Mouse (Mus musculus) natural killer cell, adult 2 months (primary cell): ENCODE data around the gene Rab31.
"Not testable (repeated sequence)": the region's sequence is repeated elsewhere in the genome, so short reads cannot be mapped to it uniquely, and the experiment has no call there.

Experiments
- DNase-seq, 2 experiments: peaks; one replicate each; pipeline ENCODE4 v3.0.0; 2022; ENCODE audit warnings: low spot score in 2 of 2

Gene Rab31

DNA sequence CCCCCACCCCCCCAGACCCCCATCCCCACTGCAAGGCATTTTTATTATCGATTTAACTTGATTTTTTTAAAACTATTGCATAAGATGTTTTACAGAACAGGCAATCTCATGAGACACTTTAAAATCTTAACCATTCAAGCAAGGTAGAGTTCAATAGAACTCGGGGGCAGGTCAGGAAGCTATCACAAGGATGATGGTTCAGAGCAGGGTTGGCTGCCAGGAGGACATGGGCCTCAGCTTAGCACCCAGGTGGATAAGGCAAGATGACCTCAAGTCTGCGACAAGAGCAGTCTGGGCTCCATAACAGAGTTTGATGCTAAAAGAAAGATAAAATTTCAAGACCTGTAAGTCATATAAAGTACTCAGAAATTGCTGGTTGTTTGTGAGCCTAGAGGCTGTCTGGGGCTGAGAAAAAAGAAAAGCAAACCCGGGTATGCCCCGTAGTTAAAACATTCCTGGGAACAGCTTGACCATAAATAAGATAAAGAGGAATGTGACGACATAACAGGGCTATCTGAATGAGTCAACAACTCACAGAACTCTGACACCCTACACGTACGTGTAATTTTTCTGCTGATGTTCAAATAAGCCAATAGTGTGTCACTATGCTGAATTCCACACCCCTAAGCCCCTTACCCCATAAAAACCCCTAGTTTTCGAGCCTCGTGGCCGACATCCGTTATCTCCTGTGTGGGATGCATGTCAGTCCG lies 143.6 kb downstream of the Rab31 start:
- not testable (repeated sequence) for DNase-seq

DNA sequence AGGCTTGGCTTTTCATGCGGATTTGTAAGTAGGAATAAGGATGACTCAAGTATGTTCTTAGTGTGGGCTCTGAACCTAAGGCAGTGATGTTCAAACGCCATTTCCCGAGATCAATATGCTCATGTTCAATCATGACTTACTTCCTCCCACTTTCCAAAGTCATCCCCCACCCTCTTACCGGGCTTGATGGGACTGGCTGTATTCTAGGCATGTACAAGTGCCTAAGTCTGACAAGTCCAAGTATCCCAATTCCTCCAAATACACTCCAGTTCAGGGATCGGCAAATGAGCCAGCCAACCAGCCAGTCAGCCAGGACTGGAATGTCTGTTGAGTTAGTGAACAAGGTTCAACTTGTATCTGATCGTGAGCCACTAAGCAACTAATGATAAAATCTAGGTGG lies 146.3 kb downstream of the Rab31 start:
- DNase-seq: no peak

DNA sequence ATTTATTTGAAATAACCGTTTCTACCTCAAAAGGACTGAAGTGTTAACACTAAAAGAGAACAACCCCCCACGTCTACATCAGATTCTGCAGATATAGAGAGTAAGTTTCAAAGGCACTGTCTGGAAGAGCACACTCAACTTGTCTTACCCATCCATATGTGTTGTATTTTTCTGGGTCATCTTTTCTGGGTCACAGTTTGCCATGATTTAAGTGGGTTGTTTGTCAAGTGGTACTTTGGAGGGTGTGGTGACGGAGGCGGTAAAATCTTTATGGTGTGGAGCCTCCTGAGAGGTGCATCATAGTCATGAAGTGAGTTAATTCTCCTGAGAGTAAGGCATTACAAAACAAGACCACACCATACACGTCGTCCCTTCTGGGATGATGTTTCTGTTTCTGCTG lies 147.0 kb downstream of the Rab31 start:
- DNase-seq: no peak

DNA sequence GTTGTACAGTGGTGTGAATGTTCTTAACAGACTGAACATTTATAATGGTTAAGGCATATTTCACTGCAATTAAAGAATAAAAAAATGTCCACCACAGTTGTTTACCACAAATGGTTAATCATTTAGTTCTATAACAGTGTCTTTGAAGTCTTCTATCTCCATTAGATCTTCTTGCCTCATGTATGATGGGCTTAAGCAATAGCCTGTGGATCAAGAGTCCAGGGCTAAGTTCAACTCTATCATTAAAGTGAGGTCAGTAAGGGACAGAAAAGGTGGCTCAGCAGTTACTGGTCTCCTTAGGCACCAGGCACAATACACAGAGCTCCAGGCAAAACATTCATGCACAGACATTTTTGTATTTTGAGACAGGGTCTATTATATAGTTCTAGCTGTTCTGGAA lies 149.4 kb downstream of the Rab31 start:
- no peak for DNase-seq

DNA sequence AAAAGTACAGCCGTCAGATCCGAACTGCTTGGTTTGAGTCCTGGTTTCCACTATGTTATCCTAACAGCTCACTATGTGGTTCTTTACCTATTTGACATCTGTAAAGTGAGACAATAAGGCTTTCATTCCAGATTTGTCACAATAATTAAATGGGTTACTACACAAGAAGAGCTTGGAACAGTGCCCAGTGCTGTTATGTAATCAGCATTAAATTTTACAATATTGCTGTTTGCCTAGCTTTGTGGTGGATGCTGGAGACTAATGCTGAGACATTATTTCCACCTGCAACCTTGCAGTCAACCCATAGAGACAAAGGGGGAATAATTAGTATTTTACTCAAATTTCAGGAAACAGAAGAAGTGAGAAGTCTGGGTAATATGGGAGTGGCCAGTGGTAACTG lies 154.1 kb downstream of the Rab31 start:
- no peak for DNase-seq

DNA sequence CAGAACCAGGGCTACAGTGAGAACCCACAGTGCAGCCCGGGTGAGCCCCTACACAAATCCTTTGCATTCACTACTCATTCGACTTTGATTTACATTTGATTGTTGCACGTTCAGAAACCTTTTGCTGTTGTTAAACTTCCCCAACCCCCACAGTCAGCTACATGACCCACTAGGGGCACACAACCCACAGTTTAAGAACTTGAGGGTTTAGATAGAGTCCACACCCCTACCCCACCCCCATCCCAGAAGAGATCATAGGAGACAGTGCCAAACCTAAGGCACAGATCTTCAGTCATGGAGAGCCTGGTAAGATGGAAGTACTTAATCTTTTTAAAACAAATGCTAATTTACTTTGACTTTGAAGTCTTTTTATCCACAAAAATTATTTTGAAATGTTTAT lies 156.9 kb downstream of the Rab31 start:
- no peak for DNase-seq

DNA sequence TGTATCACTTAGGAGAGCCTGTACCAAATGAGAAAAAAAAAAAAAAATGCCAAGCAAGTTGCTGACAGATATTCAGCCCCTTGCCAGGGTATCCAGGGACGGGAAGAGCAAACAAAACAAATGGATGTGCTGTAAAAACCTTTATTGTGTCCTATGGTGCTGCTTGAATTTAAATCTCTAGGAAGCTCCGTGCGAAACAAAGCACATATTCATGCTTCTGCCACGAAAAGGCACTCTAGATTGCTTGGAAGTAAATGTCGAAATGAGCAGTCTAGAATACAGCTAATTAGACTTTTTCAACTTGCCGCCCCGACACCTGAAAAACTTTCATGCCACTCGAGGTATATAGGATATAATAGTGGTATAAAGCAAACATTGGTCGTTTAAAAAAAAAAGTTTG lies 158.1 kb downstream of the Rab31 start:
- no peak for DNase-seq

DNA sequence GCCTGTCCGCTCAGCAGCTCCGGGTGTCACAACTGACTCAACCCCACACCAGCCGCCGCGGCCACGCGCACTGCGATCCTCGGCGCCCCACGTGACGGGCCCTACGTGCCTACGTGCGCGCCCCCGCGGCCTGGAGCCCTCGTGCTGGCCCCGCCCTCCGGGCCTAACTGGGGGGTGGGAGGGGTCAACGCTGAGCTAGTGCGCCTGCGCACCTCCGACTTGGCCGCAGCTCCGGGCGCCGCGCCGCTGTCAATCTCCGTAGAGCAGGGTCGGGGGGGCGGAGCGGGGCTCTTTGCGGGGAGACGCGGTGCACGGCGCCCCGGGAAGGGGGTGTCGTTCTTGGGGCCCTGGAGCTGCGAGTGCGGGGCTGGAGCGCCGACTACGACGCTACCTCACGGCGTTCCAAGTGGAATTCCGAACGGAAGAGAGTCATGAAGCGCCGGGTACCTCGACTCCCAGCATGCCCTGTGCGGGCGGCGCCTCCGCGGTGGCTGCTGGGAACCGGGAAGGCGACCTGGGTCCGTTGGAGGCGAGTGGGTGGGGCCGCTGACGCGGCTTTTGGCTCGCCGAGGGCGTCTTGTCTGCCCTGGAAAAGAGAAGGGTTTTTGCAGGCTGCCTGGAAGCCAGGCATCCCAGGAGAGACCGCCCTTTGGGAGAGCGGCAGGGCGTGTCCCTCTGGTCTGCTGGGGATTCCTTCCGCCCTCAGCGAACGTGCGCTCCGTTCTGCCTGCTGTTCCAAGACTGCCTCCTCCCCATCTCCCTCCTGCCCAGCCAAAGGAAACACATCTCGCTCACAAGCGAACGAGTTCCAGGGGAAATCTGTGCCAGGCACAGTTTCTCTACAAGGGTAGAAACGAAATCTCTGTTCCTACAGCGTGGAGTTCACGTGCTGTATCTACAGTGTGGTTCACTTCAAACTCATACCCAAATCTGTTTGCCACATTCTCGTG lies 158.8 kb downstream of the Rab31 start, which contains the start of gene Vapa:
TSS of gene Vapa (minus strand) at position 93 of the 950 bp plus-strand sequence.
- peak; percentile 98 to 99 for DNase-seq

DNA sequence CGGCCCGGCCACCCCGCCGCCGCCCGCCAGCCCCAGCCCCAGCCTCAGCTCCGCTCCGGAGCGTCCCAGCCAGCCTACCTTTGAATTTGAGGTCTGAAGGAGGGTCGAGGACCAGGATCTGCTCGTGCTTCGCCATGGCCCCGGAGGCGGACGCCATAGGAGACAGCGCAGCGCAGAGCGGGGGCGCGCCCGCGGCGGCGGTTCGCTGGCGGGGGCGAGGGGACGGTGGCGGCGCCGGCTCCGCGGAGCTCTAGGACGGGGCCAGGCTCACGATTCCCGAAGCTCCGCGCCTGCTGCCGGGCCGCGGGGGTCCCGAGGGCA lies 159.4 kb downstream of the Rab31 start:
- DNase-seq: no peak

DNA sequence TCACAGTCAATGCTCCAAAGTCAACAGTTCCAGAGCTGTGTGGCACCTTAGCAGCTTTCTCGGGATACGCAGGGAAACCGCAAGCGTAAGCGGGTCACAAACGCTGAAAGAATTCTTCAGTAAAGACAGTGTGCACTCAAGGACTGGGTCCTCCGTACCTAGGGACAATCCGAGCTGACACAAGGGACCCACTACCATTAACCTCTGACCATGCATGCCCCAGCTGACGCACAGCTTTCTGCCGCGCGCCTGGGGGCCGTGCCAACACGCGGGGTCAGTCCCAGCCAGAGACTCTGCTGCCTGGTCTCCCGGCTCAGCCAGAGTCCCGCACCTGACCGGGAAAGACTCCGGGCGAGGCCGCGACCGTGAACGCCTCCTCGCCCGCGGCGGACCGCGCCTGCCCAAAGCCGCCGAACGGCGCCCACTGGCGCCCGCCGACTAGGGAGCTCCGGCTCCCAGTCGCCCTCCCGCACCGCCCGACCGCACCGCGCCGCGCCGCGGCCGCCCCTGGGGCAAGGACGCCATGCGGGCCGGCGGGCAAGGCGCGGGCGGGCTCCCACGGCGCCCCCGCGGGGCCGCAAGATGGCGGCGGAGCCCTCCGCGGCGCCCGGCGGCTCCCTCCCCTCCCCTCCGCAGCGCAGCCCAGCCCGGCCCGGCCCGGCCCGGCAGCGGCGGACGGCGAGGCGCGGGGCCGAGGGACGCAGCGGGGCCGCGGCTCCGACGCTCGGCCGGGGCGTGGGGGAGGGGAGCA lies 160.0 kb downstream of the Rab31 start:
- DNase-seq: peak; percentile 2 to 13

DNA sequence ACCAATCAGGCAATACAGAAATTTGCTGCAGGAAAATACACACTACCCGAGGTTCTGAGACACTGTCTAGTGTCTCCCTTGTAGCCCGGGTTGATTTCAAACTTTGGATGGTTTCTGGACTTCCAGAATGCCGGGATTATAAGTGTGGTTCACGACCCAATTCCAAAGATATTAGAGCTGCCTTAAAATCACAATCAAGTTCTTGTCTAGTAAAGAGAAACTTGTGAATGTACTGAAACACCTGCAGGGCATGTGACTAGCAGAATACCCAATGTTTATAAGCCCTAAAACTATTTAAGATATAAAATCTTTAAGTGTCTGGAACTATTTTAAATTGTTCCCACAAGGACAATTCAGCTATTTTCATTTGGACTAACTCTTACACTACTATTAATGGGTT lies 160.8 kb downstream of the Rab31 start:
- no peak for DNase-seq

DNA sequence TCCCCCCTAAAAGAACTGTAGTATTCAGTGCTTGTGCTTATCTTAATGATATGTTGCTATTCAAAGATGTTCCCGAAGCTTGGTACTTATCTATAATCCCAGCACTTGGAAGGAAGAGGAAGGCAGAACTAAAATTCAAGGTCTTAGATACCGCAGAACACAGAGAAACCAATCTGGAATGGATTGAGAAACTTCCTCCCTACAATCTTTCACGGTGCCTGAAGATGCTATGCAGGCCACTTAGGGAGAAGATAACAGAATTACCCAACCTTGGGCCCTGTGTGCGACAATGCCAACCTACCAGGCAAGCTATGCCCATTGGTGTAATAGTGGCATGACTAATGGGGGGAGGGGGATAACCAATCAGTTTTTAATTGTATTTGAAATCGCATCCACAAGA lies 163.8 kb downstream of the Rab31 start:
- DNase-seq: no peak

DNA sequence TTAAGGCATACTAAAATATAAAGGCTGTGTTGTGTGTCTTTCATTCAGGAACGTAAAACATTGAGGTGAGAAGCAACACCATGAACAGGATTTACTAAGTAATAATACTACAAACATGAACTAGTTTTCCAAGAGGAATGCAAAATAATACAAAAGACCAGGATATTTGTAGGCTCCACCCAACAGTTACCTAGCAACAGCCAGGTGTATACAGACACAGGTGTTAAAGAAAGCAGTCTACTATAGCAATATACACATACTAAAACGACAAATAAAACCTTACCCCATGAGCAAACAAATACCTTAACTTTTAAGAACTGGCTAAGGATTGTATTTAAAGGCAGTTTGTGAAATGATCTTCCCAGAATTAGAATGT lies 164.3 kb downstream of the Rab31 start:
- no peak for DNase-seq

DNA sequence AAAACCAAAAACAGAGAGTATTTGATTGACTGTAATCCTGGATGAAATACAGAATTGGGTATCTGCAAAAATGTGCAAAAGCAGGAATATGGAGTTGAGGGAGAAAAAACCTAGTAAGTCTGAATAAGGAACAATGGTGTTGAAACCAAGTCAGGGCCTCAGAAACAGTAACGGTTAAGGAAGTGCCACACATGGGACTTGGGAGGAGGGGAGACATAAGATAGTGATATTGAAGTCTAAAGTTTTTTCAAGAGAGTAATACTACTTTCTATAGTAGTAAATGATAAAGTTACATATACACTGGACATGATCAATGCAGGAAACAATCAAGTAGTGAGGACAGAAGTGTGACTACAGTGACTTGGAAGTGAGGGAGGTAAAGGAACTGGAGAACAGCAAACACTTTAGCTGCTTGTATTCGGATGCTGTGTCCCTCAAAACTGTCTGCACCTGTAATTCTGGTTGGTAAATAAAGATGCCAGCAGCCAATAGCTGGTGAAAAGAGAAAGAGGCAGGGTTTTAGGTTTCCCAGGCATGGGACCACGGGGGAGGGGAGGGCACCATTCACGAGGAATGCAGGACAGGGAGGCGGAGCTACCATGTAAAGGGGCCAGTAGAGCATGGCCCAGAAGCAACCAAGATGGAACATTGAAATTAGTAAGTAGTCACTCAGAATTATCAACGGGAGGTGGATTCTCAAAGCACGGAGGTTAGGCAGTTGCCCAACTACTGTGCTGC lies 164.8 kb downstream of the Rab31 start:
- no peak for DNase-seq

DNA sequence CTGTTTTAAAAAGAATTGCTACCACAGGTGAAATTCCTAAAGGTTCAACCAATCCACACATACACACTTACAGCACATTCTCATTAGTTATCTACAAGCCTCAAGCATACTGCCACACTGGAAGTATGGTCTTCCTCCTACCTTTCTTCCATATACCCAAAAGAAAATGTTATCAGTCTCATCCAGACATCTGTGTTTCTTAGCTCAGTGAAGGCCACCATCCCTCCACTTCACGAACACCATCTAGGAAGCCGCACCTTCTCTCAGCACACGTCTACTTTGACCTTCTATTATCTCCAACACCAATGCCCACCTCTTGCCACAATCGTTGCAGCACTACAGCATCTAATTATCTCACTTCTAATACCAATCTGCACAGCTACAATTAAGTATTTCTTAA lies 166.5 kb downstream of the Rab31 start:
- DNase-seq: no peak

DNA sequence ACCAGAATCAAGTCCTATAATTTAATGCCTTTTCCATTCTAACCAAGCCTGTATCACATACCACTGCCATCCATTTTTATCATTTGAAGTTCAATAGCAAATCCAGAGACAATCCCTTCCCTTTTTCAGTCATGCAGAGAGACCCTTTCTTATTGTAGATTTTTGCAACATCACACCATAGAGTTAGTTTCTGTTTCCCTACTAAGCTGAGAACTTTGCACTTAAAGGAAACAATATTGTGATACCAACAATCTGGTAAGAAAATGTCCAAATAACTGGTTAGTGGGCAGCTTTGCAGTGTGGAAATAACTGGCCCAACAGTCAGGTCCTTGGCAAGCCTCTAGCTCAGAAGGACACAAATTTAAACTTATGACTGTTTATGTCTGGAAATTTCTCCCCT lies 167.7 kb downstream of the Rab31 start:
- DNase-seq: no peak

DNA sequence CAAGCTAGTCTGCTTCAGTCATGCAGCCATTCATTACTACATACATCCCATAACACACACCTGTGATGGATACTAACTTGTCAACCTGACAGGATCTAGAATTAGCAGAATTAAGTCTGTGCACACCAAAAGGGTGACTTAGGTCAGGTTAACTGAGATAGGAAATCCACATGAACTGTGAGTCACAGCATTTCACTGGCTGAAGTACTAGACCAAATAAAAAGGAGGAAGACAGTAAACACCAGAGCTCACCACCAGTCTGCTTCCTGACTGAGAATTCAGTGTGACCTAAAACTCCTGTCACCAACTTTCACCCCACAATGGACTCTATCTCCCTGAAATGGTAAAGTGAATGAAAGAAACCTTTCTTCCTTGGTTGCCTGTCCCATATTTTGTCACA lies 168.2 kb downstream of the Rab31 start:
- DNase-seq: peak in 1 of 2 experiments; percentile 10
